Mouse (Mus musculus): ENCODE data around the gene Sept9. TPM values are rescaled to one million over a fixed set of nuclear protein-coding genes. Genes with fewer than 3 reads are reported as not detected.
A peak's percentile ranks its signal among the peaks of the same experiment; 100 is the strongest.

Sept9 gene
- polyA plus RNA-seq, 2 experiments from 2014 or later = 265 to 345 TPM

DNA sequence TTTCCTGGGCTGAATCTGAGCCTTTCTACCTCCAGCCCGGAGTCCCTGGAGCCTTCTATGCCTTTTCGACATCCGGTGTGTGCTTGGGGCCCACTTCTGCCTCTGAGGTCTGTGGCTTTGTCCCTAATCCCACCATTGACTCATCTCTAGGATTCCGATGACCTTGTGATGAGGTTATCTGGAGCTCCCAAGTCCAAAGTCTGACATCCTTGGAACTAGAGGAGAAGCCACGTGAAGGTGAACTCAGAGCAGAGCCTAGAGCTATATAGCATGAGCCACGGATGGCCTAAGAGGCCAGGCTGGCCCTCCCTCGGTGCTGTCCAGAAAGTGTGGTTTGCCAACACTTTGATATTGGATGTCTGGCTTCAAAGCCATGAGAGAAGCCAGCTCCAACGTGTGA is 23.4 kb downstream of the Sept9 start:
- no peak for ATAC-seq

DNA sequence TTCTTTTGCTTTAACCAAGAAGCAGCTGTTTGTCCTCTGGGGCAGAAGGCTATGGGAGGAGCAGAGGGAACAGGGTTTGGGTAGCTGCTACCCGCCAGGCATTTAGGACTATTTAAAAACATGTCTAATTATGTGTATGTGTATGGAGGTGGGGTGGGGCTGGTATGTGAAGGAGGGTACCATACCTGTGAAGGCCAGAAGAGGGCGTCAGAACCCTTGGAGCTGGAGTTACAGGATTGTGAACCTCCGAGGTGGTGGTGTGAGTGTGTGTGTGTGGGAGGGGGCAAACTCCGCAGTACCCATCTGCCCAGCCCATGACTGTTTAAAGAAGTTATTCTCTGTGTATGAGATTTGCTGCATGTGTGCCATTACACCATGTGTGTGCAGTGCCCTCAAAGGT is 25.3 kb downstream of the Sept9 start:
- no peak for ATAC-seq

DNA sequence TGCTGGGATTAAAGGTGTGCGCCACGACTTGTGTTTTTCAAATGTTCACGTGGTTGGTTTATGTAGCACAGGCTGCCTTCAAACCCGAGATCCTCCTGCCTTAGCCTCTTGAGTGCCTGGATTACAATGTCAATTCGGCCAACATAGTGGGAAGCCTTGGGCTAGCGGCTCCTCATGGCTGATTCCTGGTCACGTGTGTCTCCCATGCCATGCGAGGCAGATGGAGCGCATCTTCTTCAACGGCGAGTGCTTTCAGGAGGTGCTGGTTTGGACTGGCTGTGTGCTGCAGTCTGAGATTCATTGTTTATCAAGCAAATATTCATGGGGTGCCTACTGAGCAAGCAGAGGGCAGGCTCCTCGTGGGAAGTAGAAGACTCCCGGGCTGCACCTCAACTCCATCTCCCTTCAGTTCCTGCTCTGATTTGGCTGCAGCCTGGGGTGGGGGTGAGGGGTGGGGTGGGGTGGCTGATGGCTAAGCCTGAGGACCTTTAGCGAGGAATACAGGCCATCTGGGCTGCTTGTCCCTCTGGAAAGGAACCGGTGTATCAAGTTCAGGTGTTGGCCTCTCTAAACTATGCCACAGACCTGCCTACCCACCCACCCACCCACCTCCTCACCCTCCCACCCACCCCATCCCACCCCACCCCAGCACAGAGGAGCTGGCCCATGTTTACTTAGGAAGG is 26.2 kb downstream of the Sept9 start:
- no peak for ATAC-seq

DNA sequence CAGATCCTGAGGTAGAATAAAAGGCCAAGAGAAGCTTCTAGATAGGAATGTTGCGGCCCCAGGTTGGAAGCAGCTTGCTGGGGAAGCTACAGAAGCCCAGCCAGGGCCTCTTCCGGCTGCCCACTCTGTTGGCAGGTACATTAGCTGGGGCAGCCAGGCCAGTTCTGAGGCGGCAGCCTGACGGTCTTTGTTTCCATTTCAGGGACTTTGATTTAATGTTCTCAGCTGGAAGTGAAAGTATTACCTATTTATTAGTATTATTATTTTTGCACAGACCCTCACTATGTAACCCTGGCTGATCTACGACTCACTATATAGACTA is 26.7 kb downstream of the Sept9 start:
- ATAC-seq = no peak

DNA sequence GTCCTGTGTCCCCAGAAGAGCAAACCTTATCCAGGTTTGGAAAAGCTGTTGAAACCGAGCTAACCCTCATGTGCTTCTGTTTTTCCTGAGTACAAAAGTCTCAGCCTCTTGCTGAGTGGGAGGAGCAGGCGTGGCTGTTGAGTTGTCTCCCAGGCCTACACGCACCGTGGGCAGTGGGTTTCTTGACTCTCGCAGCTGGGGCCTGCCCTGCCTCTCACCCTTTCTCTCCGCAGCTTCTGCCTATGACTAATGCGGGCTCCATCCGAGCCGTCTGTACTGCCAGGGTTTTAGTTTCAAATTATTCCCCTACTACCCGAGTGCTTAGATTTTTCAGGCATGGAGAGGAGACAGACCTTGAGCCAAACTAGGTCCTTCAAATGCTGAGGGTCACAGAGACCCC is 28.7 kb downstream of the Sept9 start:
- no peak for ATAC-seq

DNA sequence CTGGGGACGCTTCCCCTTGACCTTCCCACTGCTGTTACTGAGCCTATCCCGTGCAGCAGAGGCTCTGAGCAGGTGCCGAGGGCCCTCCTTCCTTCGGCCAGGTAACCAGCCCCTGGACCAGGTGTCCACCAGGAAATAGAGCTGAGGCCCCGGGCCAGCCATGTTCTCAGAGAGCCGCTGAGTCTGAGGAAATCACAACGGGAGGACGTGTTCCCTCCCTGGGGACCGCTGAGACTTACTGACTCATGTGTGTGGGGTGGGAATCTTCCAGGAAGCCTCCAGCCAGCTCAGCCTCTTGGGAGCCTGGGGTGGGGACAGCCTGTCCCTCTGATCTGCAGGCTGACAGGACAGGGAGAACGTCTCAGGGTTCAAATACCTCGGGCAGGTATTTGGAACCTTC is 32.1 kb downstream of the Sept9 start:
- ATAC-seq = no peak

DNA sequence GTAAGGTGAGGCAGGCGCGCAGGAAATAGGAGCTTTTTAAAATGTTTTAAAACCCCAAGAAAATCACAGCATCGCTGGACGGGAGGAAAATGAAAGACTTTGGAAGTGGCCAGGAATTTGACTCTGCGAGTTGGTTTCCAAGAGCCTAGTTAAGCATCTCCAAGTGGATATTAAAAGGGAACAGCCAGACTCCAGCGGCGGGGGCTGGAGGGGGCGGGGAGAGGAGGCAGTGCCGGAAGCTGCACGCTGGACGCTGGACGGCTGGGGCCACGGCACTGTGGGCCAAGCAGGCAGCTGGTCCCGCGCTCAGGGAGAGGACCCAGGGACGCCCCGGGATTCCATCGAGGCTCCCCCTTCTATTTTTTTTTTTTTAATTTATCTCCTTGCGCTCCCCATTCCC is 32.6 kb downstream of the Sept9 start:
- ATAC-seq = no peak

DNA sequence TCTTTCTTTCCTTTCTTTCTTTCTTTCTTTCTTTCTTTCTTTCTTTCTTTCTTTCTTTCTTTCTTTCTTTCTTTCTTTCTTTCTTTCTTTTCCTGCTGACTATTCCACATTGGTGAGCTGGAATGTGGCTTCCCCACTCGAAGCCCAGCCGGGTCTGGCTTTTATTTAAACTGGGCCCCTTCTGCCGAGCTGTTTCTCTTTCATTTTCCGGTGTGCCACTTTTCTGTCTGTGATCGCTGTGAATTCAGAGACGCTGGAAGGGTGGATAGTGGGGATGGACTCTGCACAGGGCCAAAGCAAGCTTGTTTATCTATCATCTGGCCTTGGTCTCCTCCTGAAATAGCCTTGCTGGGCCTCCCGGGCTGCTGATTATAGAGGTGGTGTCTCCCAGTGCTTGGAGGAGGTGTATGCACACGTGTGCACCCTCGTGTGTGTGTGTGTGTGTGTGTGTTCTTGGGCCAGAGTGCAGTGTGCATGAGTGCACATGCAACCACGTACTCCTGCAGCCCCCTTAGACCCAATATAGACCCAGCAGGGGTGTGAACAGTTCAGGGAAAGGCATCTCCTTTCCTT is 33.5 kb downstream of the Sept9 start:
- ATAC-seq = no peak

DNA sequence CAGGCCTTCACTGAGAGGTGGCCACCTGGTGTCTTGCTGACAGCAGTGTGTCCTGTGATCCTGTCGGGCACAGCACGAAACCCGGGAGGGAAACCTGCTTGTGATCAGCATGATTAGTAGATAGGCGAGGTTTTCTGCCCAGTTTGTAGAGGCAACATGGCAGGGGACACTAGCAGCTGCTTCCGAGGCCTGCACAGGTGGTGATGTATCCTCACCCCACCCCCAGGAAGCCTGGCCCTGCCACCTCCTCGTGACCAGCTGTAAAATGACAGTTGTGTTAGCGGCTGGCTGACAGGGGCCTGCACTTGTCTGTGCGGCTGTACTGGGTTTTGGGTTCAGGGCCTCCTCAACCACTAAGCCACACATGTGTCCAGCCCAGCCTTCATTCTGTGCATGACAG is 34.4 kb downstream of the Sept9 start:
- ATAC-seq = no peak

DNA sequence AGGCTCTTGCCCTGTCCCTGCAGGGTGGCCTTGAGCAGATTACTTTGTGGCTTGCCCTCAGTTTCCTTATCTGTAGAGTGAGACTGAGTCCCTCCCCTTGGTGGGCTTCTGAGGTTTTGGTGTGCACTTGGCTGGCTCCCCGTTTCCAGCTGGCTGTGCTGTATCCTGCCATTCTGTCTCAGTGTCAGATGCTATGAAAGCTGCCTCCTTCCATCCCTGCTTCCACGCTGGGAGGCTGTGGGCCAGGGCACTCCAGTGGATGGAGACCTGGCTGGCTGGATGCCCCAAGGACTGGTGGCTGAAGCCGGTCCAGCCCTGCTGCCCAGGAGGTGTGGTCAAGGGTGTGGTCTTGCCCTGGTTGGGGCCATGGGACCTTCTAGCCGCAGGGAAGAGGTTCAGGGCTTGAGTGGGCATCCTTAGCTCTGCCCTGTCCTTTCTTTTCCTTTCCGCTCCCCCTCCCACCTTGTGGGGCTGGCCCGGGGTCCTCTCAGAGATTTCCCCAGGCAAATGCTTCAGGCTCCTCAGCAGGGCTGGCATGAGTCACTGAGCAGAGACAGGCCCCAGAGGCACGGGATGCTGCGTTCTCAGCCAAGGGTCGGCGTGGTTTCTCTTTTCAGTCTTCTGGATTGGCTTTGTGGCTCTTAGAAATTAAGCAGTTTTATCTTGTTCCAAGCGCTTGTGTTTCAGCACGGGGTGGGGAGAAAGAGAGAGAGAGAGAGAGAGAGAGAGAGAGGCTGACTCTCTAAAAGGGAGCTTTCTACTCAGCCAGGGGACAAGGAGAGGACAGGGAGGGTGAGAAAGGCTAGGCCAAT is 35.8 kb downstream of the Sept9 start:
- ATAC-seq = no peak

DNA sequence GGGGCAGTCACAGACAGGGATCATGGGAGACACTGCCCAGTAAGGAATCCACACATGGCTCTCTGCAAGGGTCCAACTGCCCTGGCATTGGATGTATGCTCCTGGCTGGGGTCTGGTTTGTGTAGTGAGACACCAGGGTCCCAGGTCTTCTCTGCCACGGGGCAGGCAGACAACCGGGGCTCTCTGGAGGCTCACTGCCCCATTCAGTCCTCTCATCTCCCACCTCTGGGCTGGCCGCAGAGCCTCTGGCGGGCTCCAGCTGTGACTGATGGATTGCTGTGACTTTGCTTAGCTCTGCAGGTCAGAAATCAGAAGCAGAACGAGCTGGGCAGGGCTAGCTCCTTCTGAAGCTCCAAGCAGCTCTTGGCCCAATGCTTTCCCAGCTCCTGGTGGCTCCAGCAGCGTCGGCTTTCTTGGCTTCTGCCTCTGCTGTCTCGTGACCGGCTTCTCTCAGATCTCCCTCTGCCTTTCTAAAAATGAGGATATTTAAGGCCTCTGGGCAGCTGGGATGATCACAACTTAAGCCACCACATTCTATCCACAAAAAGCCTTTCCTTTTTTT is 36.5 kb downstream of the Sept9 start:
- no peak for ATAC-seq

DNA sequence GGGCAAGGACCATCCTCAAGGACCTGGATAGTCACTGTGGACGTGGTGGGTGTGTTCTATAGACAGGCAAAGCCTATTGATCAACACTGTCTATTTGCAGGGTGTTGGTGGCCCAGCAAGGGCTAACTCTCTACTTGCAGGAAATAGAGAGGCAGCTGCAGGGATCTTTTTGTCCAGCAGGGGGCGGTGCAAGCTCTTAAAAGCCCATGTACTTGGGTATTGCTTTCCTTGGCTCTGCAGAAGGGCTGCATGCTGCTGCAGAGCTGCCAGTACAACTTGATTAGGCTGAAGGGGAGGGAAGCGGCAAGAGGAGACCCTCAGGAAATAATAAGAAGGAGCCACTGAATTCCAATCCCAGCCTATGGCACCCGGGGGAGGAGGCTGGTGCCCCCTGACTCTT is 38.7 kb downstream of the Sept9 start:
- ATAC-seq = peak; percentile 37

DNA sequence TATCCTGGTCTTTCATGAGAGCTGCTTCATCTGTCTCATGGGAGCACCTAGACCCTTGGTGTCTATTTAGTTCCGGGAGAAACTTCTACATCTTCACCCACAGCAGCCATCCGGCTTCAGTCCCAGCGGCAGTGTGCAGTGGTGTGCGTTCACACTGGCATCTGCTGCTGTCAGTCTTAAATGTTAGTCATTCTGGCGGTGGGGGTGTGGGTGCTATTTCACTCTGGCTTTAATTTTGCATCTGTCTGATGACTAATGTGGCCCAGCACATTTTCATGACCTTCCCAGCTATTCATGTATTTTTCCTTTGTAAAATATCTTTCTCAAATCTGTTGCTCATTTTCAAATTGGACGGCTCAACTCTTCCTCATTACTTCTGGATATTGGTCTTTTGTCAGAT is 40.2 kb downstream of the Sept9 start:
- ATAC-seq = no peak

DNA sequence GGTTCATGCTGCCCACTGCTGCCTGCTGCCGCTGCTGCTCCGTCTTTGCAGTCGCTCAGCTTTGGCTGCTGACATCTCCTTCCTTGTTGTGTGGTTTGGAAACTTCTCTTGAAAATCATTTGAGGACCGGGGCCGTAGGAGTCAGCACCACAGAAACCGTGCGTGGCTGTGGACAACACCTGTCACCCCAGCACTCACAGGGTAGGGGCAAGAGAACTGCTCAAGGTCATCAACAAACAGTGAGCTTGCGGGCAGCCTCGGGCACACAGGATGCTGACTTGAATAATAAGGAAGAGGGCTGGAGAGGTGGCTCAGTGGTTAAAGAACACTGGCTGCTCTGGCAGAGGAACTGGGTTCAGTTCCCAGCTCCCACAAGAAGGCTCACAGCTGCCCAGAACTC is 40.9 kb downstream of the Sept9 start:
- no peak for ATAC-seq

DNA sequence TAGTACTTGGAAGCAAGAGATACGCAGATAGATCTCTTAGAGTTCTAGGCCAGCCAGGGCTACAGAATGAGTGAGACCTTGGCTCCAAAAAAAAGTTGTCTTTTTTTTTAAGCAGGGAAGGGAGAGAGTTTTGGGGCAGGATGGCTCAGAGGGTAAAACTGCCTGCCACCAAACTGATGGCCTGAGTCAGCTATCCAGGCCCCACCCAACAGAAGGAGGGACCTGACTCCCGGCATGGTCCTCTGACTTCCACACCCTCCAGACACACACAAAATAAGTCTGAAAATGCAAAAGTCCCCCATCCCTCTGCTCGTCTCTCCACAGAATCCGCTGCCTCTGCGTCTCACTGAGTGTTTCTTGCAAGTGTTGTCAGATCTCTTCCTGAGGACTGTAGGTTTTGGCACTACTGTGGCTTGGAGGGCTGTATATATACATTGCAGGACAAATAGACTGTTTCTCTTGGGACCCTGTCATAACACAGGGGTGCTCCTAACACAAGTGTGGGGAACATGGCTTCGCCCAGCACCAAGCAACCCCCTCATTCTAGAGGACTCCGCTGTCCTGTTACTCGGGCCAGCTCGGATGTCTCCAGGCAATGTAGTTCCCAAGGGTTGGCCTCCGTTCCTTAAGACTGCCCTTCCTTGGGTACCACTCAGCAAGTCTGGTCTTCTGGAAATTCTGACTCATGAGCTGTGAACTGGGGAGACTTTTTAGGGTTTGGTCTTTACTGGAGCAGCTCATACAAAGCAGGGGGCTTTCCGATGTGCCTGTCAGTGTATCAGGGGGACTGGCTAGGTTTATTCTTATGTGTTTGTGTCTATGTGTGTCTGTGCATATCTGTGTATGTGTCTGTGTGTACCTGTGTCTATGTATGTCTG is 41.6 kb downstream of the Sept9 start:
- peak; percentile 20 for ATAC-seq

DNA sequence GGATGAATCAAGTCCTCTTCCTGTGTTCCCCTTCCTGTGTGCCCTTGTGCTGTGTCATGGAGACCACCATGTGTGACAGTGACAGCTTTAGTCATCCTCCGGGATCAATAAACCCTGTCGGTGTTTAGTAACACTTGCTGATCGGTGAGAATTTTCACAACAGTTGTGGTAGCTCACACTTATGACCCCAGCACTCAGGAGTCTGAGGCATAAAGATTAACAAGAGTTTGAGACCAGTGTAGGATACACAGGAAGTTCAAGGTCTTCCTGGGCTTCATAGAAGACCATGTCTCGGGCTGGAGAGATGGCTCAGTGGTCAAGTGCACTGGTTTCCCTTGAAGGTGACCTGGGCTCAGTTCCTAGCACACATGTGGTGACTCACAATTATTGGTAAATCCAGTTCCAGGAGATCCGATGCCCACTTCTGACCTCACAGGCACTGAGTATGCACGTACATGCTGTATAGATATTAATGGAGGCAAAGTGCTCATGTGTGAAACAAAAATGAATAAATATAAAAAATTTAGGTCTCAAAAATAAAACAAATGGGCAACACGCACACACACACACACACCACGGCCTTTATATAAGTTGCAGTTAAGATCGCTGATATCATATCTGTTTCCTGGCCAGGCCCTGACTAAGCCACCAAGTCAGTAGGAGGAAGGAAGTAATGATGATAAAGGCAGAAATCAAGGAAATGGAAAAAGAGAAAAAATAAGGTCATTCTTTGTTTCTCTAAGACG is 43.1 kb downstream of the Sept9 start:
- peak; percentile 55 for ATAC-seq

DNA sequence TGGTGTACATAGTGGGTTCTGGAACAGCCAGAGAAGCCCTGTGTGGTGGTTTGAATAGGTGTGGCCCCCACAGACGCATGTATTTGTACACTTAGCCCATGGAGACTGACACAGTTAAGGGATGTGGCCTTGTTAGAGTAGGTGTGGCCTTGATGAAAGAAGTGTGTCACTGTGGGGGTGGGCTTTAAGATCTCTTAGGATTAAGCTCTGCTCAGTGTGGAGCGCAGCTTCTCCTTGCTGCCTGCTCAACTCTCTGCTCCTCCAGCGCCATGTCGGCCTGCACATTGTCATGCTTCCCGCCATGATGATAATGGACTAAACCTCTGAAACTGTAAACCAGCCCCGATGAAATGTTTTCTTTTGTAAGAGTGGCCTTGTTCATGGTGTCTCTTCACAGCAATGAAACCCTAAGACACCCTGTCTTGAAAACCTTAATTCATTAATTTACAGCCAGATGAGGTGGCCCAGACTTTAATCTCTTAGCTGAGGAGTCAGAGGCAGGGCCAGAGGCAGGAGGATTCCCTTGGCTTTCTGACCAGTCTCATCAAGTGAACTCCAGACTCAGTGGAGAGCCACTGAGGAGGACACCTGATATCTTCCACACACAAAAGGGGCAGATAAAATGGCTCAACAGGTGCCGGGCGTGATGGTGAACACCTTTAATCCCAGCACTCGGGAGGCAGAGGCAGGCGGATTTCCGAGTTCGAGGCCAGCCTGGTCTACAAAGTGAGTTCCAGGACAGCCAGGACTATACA is 44.3 kb downstream of the Sept9 start:
- ATAC-seq = peak; percentile 9

DNA sequence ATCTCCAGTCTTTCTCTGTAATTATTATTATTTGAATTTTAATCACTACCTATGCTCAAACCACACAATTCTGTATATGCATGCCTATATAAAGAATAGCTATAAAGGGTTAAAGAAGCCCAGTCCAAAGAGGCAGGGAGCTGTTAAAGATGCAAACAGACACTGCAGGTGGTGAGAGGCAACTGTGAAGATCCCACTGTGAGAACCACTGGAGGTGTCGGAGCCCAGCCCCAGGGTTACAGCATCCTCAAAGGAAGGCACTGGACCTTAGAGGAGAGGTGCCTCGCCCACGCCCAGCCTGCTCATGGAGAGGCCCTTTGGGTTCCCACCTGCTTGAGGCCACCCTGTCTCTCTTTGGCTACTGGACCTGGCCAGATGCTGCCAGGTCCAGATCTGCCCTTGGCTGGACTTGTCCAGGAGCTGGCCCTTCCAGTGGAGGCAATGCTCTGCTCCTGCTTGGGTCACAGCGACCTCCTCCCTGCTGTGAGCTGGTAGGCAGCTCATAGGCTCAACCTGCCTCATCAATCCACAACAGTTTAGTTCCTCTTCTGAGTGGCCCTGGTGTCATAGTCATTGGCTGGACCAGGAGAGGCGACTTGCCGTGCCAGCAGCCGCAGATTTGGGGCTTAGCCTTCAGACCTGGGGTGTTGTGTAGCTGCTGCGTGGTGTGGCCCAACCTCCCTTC is 45.7 kb downstream of the Sept9 start:
- no peak for ATAC-seq

DNA sequence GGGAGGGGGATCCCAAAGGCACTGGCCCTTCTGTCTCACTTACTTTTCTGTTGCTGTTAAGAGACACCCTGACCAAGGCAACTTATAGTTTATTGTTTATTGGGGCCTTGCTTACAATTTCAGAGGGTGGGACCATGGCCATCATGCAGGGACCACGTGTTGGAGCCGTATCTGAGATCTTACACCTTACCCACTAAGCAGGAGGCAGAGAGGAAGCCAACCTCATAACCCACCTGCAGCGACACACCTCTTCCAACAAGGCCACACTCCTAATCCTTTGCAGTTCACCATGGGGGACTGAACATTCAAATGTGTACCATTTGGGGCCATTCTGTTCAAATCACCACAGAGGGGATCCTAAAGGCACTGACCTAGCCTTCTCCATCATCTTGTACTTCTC is 46.4 kb downstream of the Sept9 start:
- ATAC-seq = peak; percentile 24

DNA sequence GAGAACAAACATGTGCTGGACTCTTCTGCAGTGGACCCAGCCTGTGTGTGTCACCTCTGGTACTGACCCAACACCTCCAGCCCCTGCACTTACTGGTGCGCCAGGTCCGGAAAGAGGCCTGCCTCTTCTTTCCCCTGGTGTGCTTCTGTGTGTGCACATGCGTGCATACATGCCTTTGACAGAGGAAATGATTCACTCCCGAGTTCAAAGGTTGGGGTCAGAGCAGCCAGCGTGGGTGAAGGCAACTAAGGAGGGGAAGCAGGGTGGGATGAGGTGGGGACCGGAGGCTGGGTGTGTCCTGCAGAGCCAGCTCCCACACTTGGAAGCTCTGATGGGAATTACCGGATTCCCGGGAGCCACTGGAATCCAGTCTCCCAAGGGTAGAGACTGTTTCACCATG is 46.8 kb downstream of the Sept9 start:
- no peak for ATAC-seq

DNA sequence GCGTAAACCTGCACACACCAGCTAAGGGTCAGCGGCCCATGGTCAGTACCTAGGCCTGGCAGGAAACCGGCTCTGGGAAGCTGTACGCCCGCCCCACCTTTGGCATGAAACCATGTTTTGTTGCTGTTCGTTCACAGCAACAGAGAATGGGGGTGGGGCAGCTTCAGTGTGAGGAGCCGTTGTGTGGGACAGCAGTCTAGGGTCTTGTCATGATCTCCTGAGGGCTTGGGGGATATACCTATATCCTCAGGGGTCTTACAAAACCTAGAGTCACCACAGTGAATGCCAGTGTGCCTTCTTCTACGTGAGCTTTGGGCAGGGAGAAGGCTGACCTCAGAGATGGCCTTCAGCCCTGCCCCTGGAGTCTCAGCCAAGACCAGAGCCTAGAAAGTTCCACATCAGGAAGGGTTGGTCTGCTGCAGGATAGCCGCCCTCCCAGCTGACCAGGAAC is 47.5 kb downstream of the Sept9 start:
- ATAC-seq = no peak
